Mouse (Mus musculus) forebrain, embryonic 13.5 days (tissue): Measurements from ENCODE around the gene Olfr705. TPM values are rescaled to one million over a fixed set of nuclear protein-coding genes. Genes with fewer than 3 reads are reported as not detected.
"Not testable (repeated sequence)": the region's sequence is repeated elsewhere in the genome, so short reads cannot be mapped to it uniquely, and the experiment has no call there.

Experiments
- ATAC-seq: fragments of 200-750 bp; cut with Nextera tagmentation; 2 replicates; pipeline ENCODE4 v1.8.0; 2017
- H3K27ac ChIP-seq: fragments of 300-500 bp; sonication (generic); 2 replicates; pipeline ENCODE4 v1.5.1; 2015; ENCODE audit warnings: inconsistent platforms, mild to moderate bottlenecking, moderate library complexity
- H3K27me3 ChIP-seq: fragments of 300-500 bp; sonication (generic); 2 replicates; pipeline ENCODE4 v1.6.1; 2015; ENCODE audit warnings: mild to moderate bottlenecking, inconsistent platforms
- H3K36me3 ChIP-seq: fragments of 300-500 bp; sonication (generic); 2 replicates; pipeline ENCODE4 v1.6.1; 2015; ENCODE audit warnings: mild to moderate bottlenecking, inconsistent platforms; ENCODE audit not compliant: poor library complexity, severe bottlenecking
- H3K4me1 ChIP-seq: fragments of 300-500 bp; sonication (generic); 2 replicates; pipeline ENCODE4 v1.6.1; 2015; ENCODE audit warnings: inconsistent platforms
- H3K4me2 ChIP-seq: fragments of 300-500 bp; sonication (generic); 2 replicates; pipeline ENCODE4 v1.6.1; 2015; ENCODE audit warnings: inconsistent platforms, mild to moderate bottlenecking, moderate library complexity
- H3K4me3 ChIP-seq: fragments of 300-500 bp; sonication (generic); 2 replicates; pipeline ENCODE4 v1.5.1; 2015; ENCODE audit warnings: mild to moderate bottlenecking, inconsistent platforms
- H3K9ac ChIP-seq: fragments of 300-500 bp; sonication (generic); 2 replicates; pipeline ENCODE4 v1.6.1; 2015; ENCODE audit warnings: mild to moderate bottlenecking, inconsistent platforms
- H3K9me3 ChIP-seq: fragments of 300-500 bp; sonication (generic); replicated peaks from 2 replicates; pipeline ENCODE4 v1.6.1; 2016; ENCODE audit warnings: inconsistent platforms
- WGBS: fragments of 180-500 bp; shearing (Covaris S2); methylation state at CpG from one replicate; pipeline ENCODE4 v1.1.7; 2015; 5-methylcytosine and 5-hydroxymethylcytosine counted together
- polyA plus RNA-seq: library from polyadenylated mRNA; unstranded; fragments of >200 nt; fragmentation: Nextera tagmentation; extraction: Ambion mirVana; gene quantifications from 2 replicates; pipeline ENCODE4 v1.2.1, GENCODE M21; 2015

Olfr705 gene
- not detected in 2 replicates for polyA plus RNA-seq

DNA sequence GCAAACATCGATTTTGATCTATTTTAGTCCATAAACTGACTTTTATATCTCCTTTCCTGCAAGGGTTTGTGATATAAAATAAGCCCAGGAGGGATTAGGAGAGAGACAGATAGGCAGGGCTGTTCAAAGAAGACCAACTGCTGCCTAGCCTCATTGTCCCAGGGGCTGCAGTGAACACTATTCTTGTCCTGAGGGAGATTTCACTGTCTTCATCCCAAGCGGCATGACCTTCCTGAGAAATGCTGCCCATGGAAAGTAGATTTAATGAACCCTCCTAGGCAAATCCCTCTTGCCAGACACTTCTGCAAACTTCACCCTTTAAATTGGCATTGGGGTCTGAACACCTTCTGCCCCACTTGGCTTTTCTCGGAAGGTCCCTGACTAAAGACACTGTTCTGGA lies at the start of gene Olfr705:
TSS of gene Olfr705 (minus strand) at position 101 of the 400 bp plus-strand sequence.
- no peaks in the 10 kb centered on the region for H3K36me3 ChIP-seq
- no peak within 1 kb of the TSS for H3K9ac ChIP-seq
- ATAC-seq, result no peak
- 81% methylated on average over 3 of the region's 3 CpGs for WGBS
- no peaks in the 10 kb centered on the region for H3K27me3 ChIP-seq
- no peak within 1 kb of the TSS for H3K4me3 ChIP-seq
- no peak within 1 kb of the TSS for H3K4me2 ChIP-seq
- no peak within 1 kb of the TSS for H3K27ac ChIP-seq
- no peaks in the 10 kb centered on the region for H3K9me3 ChIP-seq
- no peaks in the 10 kb centered on the region for H3K4me1 ChIP-seq

DNA sequence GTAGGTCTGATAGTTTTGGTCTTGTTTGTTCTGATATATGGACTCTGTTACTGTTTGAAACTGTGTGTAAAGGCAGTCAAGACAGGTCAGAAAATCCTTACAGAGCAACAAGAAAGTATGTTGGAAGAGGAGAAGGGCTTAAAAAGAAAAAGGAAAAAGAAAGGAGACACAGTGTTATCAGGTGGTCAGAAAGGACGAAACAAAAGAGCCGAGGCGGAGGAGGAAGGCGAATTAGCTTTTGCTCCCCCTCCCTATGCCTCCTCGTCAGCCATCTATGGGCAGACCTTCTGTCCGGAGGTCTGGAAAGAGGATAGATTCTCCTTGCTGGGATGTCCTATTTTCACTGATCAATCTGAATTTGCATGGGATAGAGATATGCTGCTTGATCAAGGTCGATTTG lies 44.3 kb upstream of the Olfr705 start:
- not testable (repeated sequence) for H3K27ac ChIP-seq, H3K4me2 ChIP-seq, H3K9me3 ChIP-seq, H3K4me1 ChIP-seq, H3K27me3 ChIP-seq, H3K4me3 ChIP-seq, ATAC-seq, H3K36me3 ChIP-seq, H3K9ac ChIP-seq
- 88% methylated on average over 7 of the region's 7 CpGs for WGBS

DNA sequence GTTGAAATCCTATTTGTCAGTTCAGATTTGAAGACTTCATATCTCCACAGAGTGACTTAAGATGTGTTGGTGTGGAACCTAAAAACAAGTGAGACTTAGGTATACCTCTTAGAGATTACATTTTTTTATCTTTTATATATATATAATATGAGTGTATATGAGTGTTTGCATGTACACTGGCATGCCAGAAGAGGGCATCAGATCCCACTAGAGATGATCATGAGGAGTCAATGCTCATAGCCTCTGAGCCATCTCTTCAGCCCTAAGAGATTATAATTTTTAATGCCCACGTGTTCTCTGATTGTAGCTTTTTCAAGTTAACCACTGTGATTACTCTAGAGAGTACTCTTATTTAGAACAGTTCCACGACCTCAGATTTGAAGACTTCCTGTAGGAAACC lies 31.0 kb upstream of the Olfr705 start, which contains the start of gene Olfr1532-ps1:
TSS of gene Olfr1532-ps1 (plus strand) at position 326 of the 400 bp plus-strand sequence.
- no peak within 1 kb of the TSS for H3K27ac ChIP-seq
- ATAC-seq, result no peak
- no peaks in the 10 kb centered on the region for H3K27me3 ChIP-seq
- no peaks in the 10 kb centered on the region for H3K9me3 ChIP-seq
- H3K9ac ChIP-seq, result no peak within 1 kb of the TSS
- no peak within 1 kb of the TSS for H3K4me2 ChIP-seq
- no peaks in the 10 kb centered on the region for H3K4me1 ChIP-seq
- no peaks in the 10 kb centered on the region for H3K36me3 ChIP-seq
- 71% methylated on average over 2 of the region's 2 CpGs for WGBS
- no peak within 1 kb of the TSS for H3K4me3 ChIP-seq

DNA sequence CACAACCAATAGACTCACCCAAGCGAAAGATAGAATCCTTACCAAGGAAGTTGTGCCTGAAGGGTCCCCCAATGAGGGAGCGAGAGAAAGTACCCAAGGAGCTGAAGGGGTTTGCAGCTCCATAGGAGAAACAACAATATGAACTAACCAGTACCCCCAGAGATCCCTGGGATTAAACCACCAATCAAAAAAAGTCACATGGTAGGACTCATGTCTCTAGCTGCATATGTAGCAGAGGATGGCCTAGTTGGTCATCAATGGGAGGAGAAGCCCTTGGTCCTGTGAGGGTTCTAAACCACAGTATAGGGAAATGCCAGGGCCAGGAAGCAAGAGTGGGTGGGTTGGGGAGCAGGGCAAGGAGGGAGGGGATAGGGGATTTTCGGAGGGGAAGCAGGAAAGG lies 24.4 kb upstream of the Olfr705 start, which contains the start of gene Olfr707:
TSS of gene Olfr707 (minus strand) at position 101 of the 400 bp plus-strand sequence.
- not testable (repeated sequence) for H3K4me2 ChIP-seq, H3K27me3 ChIP-seq, H3K27ac ChIP-seq, H3K9me3 ChIP-seq, H3K36me3 ChIP-seq, H3K9ac ChIP-seq, H3K4me1 ChIP-seq, ATAC-seq, H3K4me3 ChIP-seq
- 88% methylated on average over 3 of the region's 3 CpGs for WGBS

DNA sequence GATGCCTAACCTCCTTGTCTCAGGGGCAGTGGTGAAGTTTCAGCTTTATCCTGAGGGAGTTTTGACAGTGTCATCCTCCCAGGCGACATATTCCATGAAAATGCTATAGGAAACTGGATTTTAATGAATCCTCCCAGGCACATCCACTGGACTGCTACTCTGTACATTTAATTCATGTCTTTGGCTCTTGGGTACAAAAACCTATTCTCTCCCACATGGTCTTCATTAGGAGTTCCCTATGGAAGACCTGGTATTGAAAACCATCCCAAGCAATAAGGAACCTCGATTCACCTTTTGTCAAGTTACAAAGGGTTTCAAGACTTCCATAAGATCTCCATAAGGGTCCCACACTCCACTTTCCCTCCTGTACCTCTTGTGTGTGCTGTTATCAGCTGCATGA lies 11.4 kb upstream of the Olfr705 start, which contains the start of gene Olfr706:
TSS of gene Olfr706 (minus strand) at position 101 of the 400 bp plus-strand sequence.
- WGBS, result 87% methylated on average over 2 of the region's 2 CpGs
- Histone ChIP-seq H3K9me3 (no peaks in the 10 kb centered on the region), H3K9ac (no peak within 1 kb of the TSS), H3K27ac (no peak within 1 kb of the TSS), H3K27me3 (no peaks in the 10 kb centered on the region), H3K4me1 (no peaks in the 10 kb centered on the region), H3K36me3 (no peaks in the 10 kb centered on the region), H3K4me2 (no peak within 1 kb of the TSS), H3K4me3 (no peak within 1 kb of the TSS)
- ATAC-seq, result no peak

DNA sequence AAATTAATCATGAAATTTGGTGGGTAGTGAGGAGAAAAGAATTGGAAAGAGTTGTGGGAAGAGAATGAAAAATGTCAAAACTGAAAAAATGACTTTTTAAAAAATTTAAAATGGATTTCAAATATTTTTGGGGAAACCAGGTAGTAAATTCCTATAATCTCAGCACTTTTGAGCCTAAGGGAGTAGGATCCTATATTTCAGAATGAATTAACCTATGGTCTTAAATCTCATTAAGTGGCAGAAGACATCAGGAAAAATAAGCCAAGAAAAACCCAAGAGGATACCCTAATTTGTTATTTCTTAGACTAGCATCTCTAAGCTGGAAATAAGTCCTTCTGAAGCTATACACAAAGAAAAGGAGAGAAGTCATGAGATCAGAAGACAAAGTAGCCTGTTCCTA lies 13.8 kb downstream of the Olfr705 start, which contains the start of gene Olfr704:
TSS of gene Olfr704 (plus strand) at position 301 of the 400 bp plus-strand sequence.
- Histone ChIP-seq H3K27ac (no peak within 1 kb of the TSS), H3K27me3 (no peaks in the 10 kb centered on the region), H3K36me3 (no peaks in the 10 kb centered on the region), H3K9ac (no peak within 1 kb of the TSS), H3K4me3 (no peak within 1 kb of the TSS), H3K4me2 (no peak within 1 kb of the TSS), H3K4me1 (no peaks in the 10 kb centered on the region), H3K9me3 (no peaks in the 10 kb centered on the region)
- ATAC-seq, result no peak

DNA sequence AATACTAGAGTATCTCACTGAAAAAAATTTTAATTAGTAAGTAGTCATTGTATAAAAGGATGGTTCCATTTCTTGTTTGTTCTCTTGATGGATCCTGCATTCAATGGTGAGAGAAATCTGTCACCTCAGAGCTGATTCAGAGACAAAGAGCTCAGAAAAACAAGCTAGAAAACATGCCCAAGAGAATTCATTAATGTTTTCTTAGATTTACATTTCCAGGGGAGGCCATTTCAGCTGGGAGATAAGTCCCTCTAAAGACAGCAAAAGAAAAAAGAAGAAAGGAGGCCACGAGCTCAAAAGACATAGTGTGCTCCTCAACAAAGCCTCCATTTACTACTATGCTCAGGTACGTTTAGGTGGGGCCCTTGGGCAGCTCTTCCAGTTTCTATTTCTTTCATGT lies 33.6 kb downstream of the Olfr705 start, which contains the start of gene Olfr703:
TSS of gene Olfr703 (plus strand) at position 301 of the 400 bp plus-strand sequence.
- H3K27me3 ChIP-seq, result no peaks in the 10 kb centered on the region
- H3K36me3 ChIP-seq, result no peaks in the 10 kb centered on the region
- no peak for ATAC-seq
- peaks cover 6% of the 10 kb centered on the region; the same call in 1 of the 2 replicates for H3K9me3 ChIP-seq
- no peak within 1 kb of the TSS for H3K9ac ChIP-seq
- H3K27ac ChIP-seq, result no peak within 1 kb of the TSS
- H3K4me2 ChIP-seq, result no peak within 1 kb of the TSS
- 53% methylated on average over 2 of the region's 2 CpGs for WGBS
- H3K4me1 ChIP-seq, result no peaks in the 10 kb centered on the region
- no peak within 1 kb of the TSS for H3K4me3 ChIP-seq

DNA sequence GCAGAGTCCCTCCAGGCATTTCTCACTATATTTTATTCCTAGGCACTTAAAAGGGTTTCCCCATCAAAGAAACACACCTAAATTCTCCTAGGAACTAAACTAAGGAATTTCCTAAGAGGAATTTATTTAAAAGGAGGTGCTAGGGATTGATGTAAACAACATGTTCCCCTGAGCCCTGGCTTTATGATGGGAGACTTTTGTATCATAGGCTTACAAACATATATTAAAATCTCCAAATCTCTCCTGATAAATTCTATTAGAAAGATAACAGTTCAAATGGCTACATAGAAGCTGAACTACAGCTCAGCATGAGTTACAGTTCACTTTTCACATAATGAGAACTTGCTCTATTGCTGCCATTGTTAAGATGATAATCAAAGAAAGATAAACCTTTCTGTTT lies 42.9 kb downstream of the Olfr705 start, which contains the start of gene Olfr702:
TSS of gene Olfr702 (minus strand) at position 101 of the 400 bp plus-strand sequence.
- ATAC-seq, result no peak
- no peak within 1 kb of the TSS for H3K4me3 ChIP-seq
- H3K27ac ChIP-seq, result no peak within 1 kb of the TSS
- H3K4me1 ChIP-seq, result no peaks in the 10 kb centered on the region
- H3K9me3 ChIP-seq, result no peaks in the 10 kb centered on the region
- H3K4me2 ChIP-seq, result no peak within 1 kb of the TSS
- H3K9ac ChIP-seq, result no peak within 1 kb of the TSS
- H3K36me3 ChIP-seq, result no peaks in the 10 kb centered on the region
- no peaks in the 10 kb centered on the region for H3K27me3 ChIP-seq

Other genes with a start within 250 kb of the Olfr705 start
- not detected in 2 replicates for gene Olfr693, start 196.3 kb downstream of the Olfr705 start, polyA plus RNA-seq
- gene Olfr694, start 185.1 kb downstream of the Olfr705 start, polyA plus RNA-seq, result not detected in 2 replicates
- gene Olfr695, start 160.5 kb downstream of the Olfr705 start, polyA plus RNA-seq, result not detected in 2 replicates
- not detected in 2 replicates for gene Olfr697, start 134.4 kb downstream of the Olfr705 start, polyA plus RNA-seq
- gene Olfr698, start 121.5 kb downstream of the Olfr705 start, polyA plus RNA-seq, result not detected in 2 replicates
- not detected in 2 replicates for gene Olfr699, start 83.7 kb downstream of the Olfr705 start, polyA plus RNA-seq
- not detected in 2 replicates for gene Olfr700, start 68.1 kb downstream of the Olfr705 start, polyA plus RNA-seq
- gene Olfr701, start 62.8 kb downstream of the Olfr705 start, polyA plus RNA-seq, result not detected in 2 replicates
- not detected in 2 replicates for gene Olfr702, start 43.0 kb downstream of the Olfr705 start, polyA plus RNA-seq
- gene Olfr703, start 33.5 kb downstream of the Olfr705 start, polyA plus RNA-seq, result not detected in 2 replicates
- gene Olfr704, start 13.7 kb downstream of the Olfr705 start, polyA plus RNA-seq, result not detected in 2 replicates
- gene Olfr706, start 11.3 kb upstream of the Olfr705 start, polyA plus RNA-seq, result not detected in 2 replicates
- gene Olfr707, start 24.4 kb upstream of the Olfr705 start, polyA plus RNA-seq, result not detected in 2 replicates
- not detected in 2 replicates for gene Olfr1532-ps1, start 31.1 kb upstream of the Olfr705 start, polyA plus RNA-seq
- not detected in 2 replicates for gene Olfr709-ps1, start 55.3 kb upstream of the Olfr705 start, polyA plus RNA-seq
- not detected in 2 replicates for gene Olfr710, start 71.4 kb upstream of the Olfr705 start, polyA plus RNA-seq
- gene Olfr6, start 87.0 kb upstream of the Olfr705 start, polyA plus RNA-seq, result not detected in 2 replicates
- gene Olfr711, start 98.6 kb upstream of the Olfr705 start, polyA plus RNA-seq, result not detected in 2 replicates
- gene Olfr2, start 129.2 kb upstream of the Olfr705 start, polyA plus RNA-seq, result not detected in 2 replicates
- not detected in 2 replicates for gene Olfr713, start 154.3 kb upstream of the Olfr705 start, polyA plus RNA-seq
- not detected in 2 replicates for gene Olfr714, start 194.1 kb upstream of the Olfr705 start, polyA plus RNA-seq
- not detected in 2 replicates for gene Olfr17, start 216.3 kb upstream of the Olfr705 start, polyA plus RNA-seq
- gene Olfr715b, start 233.5 kb upstream of the Olfr705 start, polyA plus RNA-seq, result not detected in 2 replicates